Mouse (Mus musculus) erythroblast, embryonic 14.5 days (primary cell): Measurements from ENCODE around the gene Cisd1.

Source experiments
- GATA1 ChIP-seq: IDR thresholded peaks from 2 replicates; pipeline ENCODE4 v1.6.1; 2012; ENCODE audit warnings: low read length, inconsistent platforms, mixed read lengths
- TAL1 ChIP-seq: IDR thresholded peaks from 3 replicates; pipeline ENCODE4 v1.6.1; 2012; ENCODE audit warnings: low read length, inconsistent platforms, mixed read lengths

GRCm38 (mm10) chr10:71340195-71340594, 4.6 kb downstream of the Cisd1 start:
- no peak for TF ChIP-seq GATA1
- TF ChIP-seq TAL1 = no peak
